Mouse (Mus musculus) activated CD4-positive, CD25-positive, alpha-beta regulatory T cell, adult 9 weeks (primary cell): Measurements from ENCODE around the gene Dcun1d3. TPM values are rescaled to one million over a fixed set of nuclear protein-coding genes. Genes with fewer than 3 reads are reported as not detected.

Experiments used
- polyA plus RNA-seq: library from polyadenylated mRNA; unstranded; fragments of 100-300 nt; shearing (Covaris generic); gene quantifications from one replicate; pipeline ENCODE4 v1.2.1, GENCODE M21; 2017

Gene Dcun1d3
- 19.4 TPM for polyA plus RNA-seq

GRCm38 (mm10) chr7:119895639-119896512, at the start of gene Dcun1d3, which contains the start of gene Lyrm1:
Gene Dcun1d3 (minus strand): TSS chr7:119896298.
Gene Lyrm1 (plus strand): TSS chr7:119895861.

Other genes with a start within 250 kb of the Dcun1d3 start
- gene Acsm4, start 206.3 kb downstream of the Dcun1d3 start, polyA plus RNA-seq = not detected
- 90.4 TPM for gene Thumpd1, start 175.5 kb downstream of the Dcun1d3 start, polyA plus RNA-seq
- not detected for gene Acsm3, start 135.4 kb downstream of the Dcun1d3 start, polyA plus RNA-seq
- gene Rexo5, start 102.3 kb downstream of the Dcun1d3 start, polyA plus RNA-seq = 60.9 TPM
- 14.1 TPM for gene Eri2, start 102.2 kb downstream of the Dcun1d3 start, polyA plus RNA-seq
- 20.5 TPM for gene Lyrm1, start 437 bp downstream of the Dcun1d3 start, polyA plus RNA-seq
- not detected for gene Dnah3, start 199.0 kb upstream of the Dcun1d3 start, polyA plus RNA-seq
- gene Tmem159, start 206.1 kb upstream of the Dcun1d3 start, polyA plus RNA-seq = 5.8 TPM
- not detected for gene Zp2, start 249.0 kb upstream of the Dcun1d3 start, polyA plus RNA-seq